Mouse (Mus musculus): ENCODE data around the gene Ovol3.
"Not testable (repeated sequence)": the region's sequence is repeated elsewhere in the genome, so short reads cannot be mapped to it uniquely, and the experiment has no call there.

The Ovol3 gene

DNA sequence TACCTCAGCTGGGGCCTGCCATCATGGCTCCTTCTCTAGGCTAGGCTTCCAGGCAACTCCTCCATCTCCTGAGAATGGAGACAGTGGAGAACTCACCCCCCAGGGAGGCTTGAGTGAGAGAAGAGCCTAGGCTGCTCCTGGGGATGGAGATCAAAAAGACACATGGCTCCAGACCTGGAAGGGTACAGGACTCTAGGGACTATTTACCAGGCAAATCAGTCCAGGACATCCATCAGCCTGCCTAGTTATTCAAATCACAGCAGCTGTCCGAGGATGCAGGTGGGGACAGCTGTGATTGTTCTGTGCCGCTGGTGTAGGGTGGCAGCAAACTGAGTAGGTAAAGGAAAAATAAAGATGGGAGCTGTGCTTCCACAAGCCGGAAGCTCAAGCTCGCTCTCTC, at the start of gene Ovol3:
Ovol3 (minus strand) TSS at position 101 of the 400 bp plus-strand sequence.
- no peak for DNase-seq

GRCm38 (mm10) chr7:30282740-30283139, 47.2 kb upstream of the Ovol3 start:
- peak; percentile 66 for DNase-seq

GRCm38 (mm10) chr7:30281522-30281921, 46.0 kb upstream of the Ovol3 start:
- DNase-seq: no peak

DNA sequence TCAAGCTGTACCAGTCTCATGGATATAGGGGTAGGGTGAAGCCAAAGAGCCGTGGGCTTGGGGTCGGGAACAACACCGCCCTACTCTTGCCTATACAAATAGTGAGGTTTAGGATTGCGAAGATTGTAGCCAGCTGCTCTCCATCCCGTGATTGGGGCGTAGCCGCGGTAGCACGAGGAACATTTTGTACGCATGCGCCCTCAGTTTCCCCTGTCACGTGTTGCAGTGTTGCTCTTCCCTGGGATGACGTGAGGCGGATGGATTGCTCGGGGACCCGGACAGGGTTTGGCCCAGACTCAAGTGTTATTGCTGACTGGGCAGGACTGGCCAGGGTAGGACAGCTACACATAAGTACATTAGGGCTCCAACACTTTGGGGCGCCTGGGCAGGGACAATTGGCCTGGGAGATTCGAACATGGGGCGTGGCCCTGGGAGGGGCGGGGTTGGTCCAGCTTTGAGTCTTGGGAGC, 45.2 kb upstream of the Ovol3 start:
- peak; percentile 92 for DNase-seq

GRCm38 (mm10) chr7:30279951-30280669, 44.6 kb upstream of the Ovol3 start, which contains the start of the genes Thap8 and Wdr62:
Gene Thap8 (plus strand): TSS chr7:30280094.
Gene Wdr62 (minus strand): TSS chr7:30280419.
- DNase-seq: peak; percentile 92

DNA sequence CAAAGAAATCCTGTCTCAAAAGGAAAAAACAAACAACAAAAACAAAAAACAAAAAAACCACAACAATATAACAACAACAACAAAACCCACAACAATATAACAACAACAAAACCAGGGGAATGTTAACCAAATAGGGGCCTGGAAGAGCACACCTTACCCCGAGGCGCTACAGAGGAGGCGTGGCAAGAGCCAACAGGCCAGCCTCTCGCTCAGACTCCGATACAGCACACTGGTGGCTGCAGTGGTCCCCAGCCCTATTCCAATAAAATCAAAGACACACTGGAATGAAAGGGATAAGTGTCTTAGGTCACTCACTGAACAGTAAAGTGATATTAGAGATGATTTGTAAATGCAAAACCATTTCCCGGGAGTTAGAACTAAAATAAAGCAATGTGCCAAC, 44.0 kb upstream of the Ovol3 start:
- no peak for DNase-seq

DNA sequence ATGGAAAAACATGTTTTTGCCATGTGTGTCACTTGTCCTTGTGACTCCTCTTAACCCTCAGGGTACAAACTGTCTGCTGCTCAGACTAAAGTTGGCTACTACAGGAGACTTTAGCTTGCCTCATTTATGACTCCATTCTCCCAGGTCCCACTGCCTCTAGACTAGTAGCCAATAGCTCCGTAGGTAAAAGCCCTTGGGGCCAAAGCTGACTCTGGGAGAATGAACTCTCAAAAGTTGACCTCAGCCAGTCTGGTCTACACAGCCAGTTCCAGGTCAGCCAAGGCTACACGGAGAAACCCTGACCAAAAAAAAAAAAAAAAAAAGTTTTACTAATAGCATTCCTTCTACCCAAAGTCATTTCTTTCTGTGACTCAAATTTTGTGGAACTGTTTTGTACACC, 43.4 kb upstream of the Ovol3 start:
- no peak for DNase-seq

DNA sequence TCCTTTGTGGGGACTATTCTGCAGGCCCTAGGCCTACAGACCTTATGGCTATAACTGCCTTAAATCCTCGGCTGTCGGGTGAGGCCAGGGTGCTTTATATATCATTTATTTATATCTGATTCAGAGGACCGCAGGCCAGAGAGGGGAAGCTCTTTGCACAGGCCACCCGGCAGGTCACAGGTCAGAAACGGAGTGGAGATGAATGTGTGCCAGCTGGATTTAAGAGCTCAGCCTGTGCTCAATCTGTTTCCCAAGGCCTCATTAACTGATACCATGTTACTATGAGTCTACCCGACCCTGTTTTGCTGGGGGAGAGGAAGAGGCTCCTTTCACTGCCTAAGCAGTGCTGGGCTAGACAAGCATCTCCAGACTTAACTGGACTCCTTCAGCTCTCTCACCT, 38.9 kb upstream of the Ovol3 start:
- no peak for DNase-seq

DNA sequence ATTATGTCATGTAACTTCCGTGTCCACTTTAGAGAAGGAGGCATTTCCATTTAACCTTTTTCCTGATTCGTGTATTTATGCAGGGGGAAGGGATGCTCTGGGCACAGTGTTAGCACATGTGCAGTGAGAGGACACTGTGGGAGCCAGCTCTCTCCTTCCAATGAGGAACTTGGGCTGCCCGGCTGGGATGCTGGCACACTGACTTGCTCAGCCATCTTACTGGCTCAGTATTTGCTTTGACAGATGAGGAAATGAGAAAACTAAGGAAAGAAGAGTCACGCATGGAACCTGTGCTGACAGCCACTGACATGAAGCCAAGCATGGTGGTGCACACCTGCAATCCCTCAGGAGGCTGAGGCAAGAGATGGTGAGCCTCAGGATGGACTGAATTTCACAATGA, 34.1 kb upstream of the Ovol3 start:
- DNase-seq: no peak

DNA sequence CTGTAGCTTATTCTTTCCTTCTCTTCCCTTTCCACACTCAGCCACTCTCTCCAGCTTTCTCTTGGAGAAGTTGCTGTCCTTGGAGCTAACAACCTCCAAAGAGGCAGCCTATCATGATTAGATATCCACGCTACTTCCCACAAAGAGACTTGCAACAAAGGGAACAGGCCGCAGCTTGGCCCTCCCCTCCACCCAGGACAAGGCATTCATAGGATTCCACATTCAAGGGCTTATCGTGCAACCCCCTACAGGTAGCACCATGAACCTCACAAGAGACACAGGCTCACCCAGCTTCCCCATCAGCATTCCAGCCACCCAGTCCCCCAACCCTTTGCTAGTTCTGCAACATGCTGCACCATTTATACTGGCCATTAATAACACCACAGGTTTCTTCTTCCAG, 31.3 kb upstream of the Ovol3 start:
- no peak for DNase-seq

DNA sequence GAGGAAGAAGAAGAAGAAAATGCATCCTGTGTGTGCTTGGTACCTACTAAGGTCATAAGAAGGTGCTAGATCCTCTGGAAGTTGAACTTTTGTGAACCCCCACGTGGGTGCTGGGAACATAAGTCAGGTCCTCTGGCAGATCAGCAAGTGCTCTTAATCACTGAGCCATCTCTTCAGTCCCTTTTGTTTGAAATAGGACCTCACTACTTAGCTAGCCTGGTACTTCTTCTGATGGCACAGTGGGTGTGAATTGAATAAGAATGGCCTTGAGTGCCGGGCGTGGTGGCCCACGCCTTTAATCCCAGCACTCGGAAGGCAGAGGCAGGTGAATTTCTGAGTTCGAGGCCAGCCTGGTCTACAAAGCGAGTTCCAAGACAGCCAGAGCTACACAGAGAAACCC, 30.4 kb upstream of the Ovol3 start:
- DNase-seq: no peak

- DNase-seq: no peak
Measured at GRCm38 (mm10) chr7:30265531-30265930, 30.0 kb upstream of the Ovol3 start.

GRCm38 (mm10) chr7:30265041-30265440, 29.5 kb upstream of the Ovol3 start:
- no peak for DNase-seq

DNA sequence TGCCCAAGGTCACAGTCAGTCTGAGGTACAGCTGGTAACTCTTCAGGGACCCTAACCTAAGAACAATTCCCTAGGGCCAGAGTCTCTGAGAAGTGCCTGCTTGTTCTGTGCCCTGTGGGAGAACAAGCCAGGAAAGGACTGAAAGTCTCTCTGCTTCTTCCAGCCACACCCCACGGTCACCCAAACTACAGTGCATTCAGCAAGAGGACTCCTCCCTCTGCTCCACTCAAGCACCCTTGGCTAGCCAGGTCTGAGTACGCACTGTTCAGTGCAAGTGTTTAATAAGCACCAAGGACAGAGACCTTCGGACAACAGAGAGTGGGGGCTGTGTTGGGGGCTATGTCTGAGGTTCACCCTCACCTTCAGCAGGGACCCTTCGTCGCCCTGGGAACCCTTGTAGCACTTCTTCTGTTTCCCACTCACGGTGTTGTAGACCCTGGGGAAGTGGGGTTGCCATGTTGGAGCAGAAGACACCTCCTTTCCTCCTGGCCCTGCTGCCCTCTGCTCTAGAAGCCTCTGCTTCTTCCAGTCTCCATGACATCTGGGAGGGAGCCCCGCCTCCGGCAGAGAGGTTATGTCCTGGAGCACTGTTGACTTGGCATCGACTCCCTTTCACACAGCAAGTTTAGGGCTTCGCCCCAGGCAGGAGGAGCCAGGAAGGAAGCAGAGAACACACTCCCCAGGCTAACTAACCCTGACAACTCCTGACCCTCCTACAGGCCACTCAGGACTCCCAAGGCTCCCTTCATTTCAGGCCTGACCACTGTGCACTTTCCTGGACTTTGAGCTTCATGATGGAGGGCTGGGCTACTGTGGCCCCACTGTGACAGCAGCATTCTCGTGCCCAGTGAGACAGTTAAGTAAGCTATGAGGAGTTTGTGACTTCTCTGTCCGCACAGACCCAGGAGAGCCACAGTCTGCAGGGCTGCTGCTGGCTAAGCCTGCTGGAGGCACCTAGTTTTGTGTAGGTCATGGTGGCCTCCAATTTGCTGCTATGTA, 16.7 kb upstream of the Ovol3 start:
- DNase-seq: no peak

DNA sequence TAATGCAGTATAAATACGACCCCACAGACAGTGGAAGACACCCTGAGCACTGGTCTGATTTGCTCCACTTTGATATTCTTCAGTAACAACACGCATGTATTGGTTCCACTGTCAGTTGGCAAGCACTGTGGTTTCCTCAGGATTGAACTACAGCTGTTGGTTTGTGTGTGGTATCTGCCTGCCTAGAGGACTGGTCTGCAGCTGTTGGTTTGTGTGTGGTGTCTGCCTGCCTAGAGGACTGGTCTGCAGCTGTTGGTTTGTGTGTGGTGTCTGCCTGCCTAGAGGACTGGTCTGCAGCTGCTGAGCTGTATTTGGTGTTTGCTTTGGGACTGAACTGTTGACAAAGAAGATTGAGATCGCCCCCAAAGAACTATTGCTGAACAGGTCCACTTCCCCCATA, 1.8 kb upstream of the Ovol3 start:
- not testable (repeated sequence) for DNase-seq

GRCm38 (mm10) chr7:30235091-30235490, 434 bp downstream of the Ovol3 start:
- DNase-seq: no peak

DNA sequence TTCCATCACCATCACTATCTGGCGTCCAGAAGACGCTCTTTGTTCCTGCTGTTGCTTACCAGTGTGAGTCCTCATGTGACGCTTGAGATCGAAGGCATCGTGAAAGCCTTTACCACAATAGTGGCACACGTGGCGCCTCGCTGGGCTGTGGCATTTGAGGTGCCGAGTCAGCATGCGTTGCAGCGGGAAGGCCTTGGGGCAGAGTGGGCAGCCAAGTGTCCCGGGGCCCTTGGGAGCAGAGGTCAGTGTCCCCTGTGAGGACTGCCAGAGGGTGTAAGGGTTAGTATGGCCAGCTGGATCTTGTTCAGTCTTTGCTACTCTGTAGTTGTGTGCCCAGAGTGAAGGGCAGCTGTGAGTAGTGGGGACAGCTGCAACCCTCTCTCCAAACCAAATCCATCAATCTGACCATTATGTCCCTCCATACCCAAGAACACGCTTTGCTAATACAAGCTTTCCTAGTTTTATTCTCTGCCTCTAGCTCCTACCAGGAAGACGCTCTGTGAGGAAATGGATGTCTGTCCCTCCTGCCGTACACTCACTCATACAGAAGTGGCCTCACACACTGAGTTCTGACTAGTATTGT, 1.2 kb downstream of the Ovol3 start:
- no peak for DNase-seq

GRCm38 (mm10) chr7:30233387-30233786, 2.1 kb downstream of the Ovol3 start:
- peak; percentile 19 for DNase-seq

DNA sequence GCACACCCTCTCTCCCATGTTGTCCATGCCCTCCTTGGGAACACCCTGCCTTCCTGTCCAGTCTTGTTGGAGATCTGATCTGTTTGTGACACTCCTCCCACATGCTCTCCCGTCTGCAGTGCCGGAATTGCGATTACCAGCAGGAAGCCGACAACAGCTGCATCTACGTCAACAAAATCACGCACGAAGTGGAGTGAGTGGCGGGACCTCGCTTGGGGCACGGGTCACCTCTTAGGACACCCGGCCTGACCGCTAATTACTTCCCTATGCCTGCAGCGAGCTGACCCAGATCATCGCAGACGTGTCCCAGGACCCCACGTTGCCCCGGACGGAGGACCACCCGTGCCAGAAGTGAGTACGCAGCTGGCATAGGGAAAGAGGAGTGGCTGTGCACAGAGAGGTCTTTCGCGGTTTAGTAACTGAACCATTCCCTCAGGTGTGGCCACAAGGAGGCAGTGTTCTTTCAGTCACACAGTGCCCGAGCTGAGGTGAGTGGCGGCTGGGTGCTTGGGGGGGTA, 2.8 kb downstream of the Ovol3 start:
- peak; percentile 45 for DNase-seq

- peak; percentile 99 for DNase-seq
Measured at GRCm38 (mm10) chr7:30231669-30232454, 3.7 kb downstream of the Ovol3 start, which contains the start of the genes Polr2i and Tbcb. Gene Polr2i (plus strand): TSS chr7:30231948. Gene Tbcb (minus strand): TSS chr7:30232272.

- peak; percentile 15 for DNase-seq
Measured at GRCm38 (mm10) chr7:30231328-30231668, 4.2 kb downstream of the Ovol3 start.

GRCm38 (mm10) chr7:30224206-30224605, 11.3 kb downstream of the Ovol3 start:
- no peak for DNase-seq
